Mouse (Mus musculus): ENCODE measurements at regions not wholly inside any gene's neighbourhood (a gene's known extent, or its start where the extent isn't known, plus 50 kb on each side); places are given as distances from the start of the nearest gene placed in this dataset.
A peak's percentile ranks its signal among the peaks of the same experiment; 100 is the strongest.

GRCm38 (mm10) chr8:92212786-92213535 lies 144.5 kb upstream of the Irx5 start:
- DNase-seq (ENCODE audit: low read depth), result no peak

- DNase-seq (ENCODE audit: low read depth), result no peak
Measured at GRCm38 (mm10) chr8:92209081-92209480, 148.3 kb upstream of the Irx5 start.

- no peak for DNase-seq (ENCODE audit: low read depth)
Measured at GRCm38 (mm10) chr8:92195635-92196034, 161.8 kb upstream of the Irx5 start.

GRCm38 (mm10) chr8:92194065-92194464 lies 163.4 kb upstream of the Irx5 start:
- DNase-seq (ENCODE audit: low read depth), result no peak

GRCm38 (mm10) chr8:92190261-92191025 lies 167.0 kb upstream of the Irx5 start:
- DNase-seq (ENCODE audit: low read depth), result no peak

GRCm38 (mm10) chr8:92183331-92183730 lies 174.1 kb upstream of the Irx5 start:
- no peak for DNase-seq (ENCODE audit: low read depth)

- DNase-seq (ENCODE audit: low read depth), result peak; percentile 93
Measured at GRCm38 (mm10) chr8:92180651-92181050, 176.8 kb upstream of the Irx5 start.

- DNase-seq (ENCODE audit: low read depth), result no peak
Measured at GRCm38 (mm10) chr8:92179327-92179726, 178.1 kb upstream of the Irx5 start.

- DNase-seq (ENCODE audit: low read depth), result no peak
Measured at GRCm38 (mm10) chr8:92176101-92176500, 181.3 kb upstream of the Irx5 start.

- no peak for DNase-seq (ENCODE audit: low read depth)
Measured at GRCm38 (mm10) chr8:92174106-92174505, 183.3 kb upstream of the Irx5 start.

GRCm38 (mm10) chr8:92171578-92171977 lies 185.8 kb upstream of the Irx5 start:
- no peak for DNase-seq (ENCODE audit: low read depth)

- DNase-seq (ENCODE audit: low read depth), result no peak
Measured at GRCm38 (mm10) chr8:92167340-92167783, 190.1 kb upstream of the Irx5 start.

GRCm38 (mm10) chr8:92165306-92165705 lies 192.1 kb upstream of the Irx5 start:
- DNase-seq (ENCODE audit: low read depth), result no peak

GRCm38 (mm10) chr8:92164496-92164895 lies 192.9 kb upstream of the Irx5 start:
- no peak for DNase-seq (ENCODE audit: low read depth)

GRCm38 (mm10) chr8:92161002-92161401 lies 196.4 kb upstream of the Irx5 start:
- DNase-seq (ENCODE audit: low read depth), result no peak

GRCm38 (mm10) chr8:92158219-92158618 lies 199.2 kb upstream of the Irx5 start:
- DNase-seq (ENCODE audit: low read depth), result no peak

- no peak for DNase-seq (ENCODE audit: low read depth)
Measured at GRCm38 (mm10) chr8:92152478-92152877, 204.9 kb upstream of the Irx5 start.

- no peak for DNase-seq (ENCODE audit: low read depth)
Measured at GRCm38 (mm10) chr8:92147672-92148071, 209.8 kb upstream of the Irx5 start.

GRCm38 (mm10) chr8:92137091-92137882 lies 220.1 kb upstream of the Irx5 start:
- no peak for DNase-seq (ENCODE audit: low read depth)

GRCm38 (mm10) chr8:92136413-92136812 lies 221.0 kb upstream of the Irx5 start:
- no peak for DNase-seq (ENCODE audit: low read depth)

GRCm38 (mm10) chr8:92134434-92134833 lies 223.0 kb upstream of the Irx5 start:
- no peak for DNase-seq (ENCODE audit: low read depth)

All from gonadal fat pad, adult 2 months (tissue).